Mouse (Mus musculus): ENCODE measurements around the gene Mettl2.

Gene Mettl2

GRCm38 (mm10) chr11:105152017-105152300, 25.7 kb downstream of the Mettl2 start:
- intact Hi-C loops (cut with DNase I): no loop called here

- intact Hi-C loops (cut with DNase I): no loop called here
Measured at GRCm38 (mm10) chr11:105152357-105152899, 26.2 kb downstream of the Mettl2 start.

GRCm38 (mm10) chr11:105153068-105153833, 27.0 kb downstream of the Mettl2 start:
- intact Hi-C loops (cut with DNase I): no loop called here

- intact Hi-C loops (cut with DNase I): no loop called here
Measured at GRCm38 (mm10) chr11:105155915-105156314, 29.7 kb downstream of the Mettl2 start.

- intact Hi-C loops (cut with DNase I): no loop called here
Measured at GRCm38 (mm10) chr11:105156748-105157267, 30.6 kb downstream of the Mettl2 start.

GRCm38 (mm10) chr11:105158047-105158446, 31.8 kb downstream of the Mettl2 start:
- intact Hi-C loops (cut with DNase I): no loop called here

- intact Hi-C loops (cut with DNase I): no loop called here
Measured at GRCm38 (mm10) chr11:105159673-105160360, 33.6 kb downstream of the Mettl2 start.

GRCm38 (mm10) chr11:105161411-105161810, 35.2 kb downstream of the Mettl2 start:
- intact Hi-C loops (cut with DNase I): no loop called here

GRCm38 (mm10) chr11:105164516-105165510, 38.6 kb downstream of the Mettl2 start:
- intact Hi-C loops (cut with DNase I): no loop called here

GRCm38 (mm10) chr11:105166780-105167179, 40.6 kb downstream of the Mettl2 start:
- intact Hi-C loops (cut with DNase I): no loop called here

GRCm38 (mm10) chr11:105178516-105178915, 52.3 kb downstream of the Mettl2 start, which contains the start of gene Tlk2:
TSS of gene Tlk2 (plus strand) at chr11:105178807.
- intact Hi-C loops (cut with DNase I): no loop called here

- intact Hi-C loops (cut with DNase I): no loop called here
Measured at GRCm38 (mm10) chr11:105179523-105179922, 53.3 kb downstream of the Mettl2 start.

GRCm38 (mm10) chr11:105180471-105181091, 54.4 kb downstream of the Mettl2 start:
- intact Hi-C loops (cut with DNase I): loop anchor here (5.0 kb wide), 1 partner anchor 53 kb away; the partner anchor contains the start of gene Mettl2

- intact Hi-C loops (cut with DNase I): loop anchor here (5.0 kb wide), 1 partner anchor 54 kb away; the partner anchor contains the start of gene Mettl2
Measured at GRCm38 (mm10) chr11:105181126-105181637, 55.0 kb downstream of the Mettl2 start.

- intact Hi-C loops (cut with DNase I): loop anchor here (5.0 kb wide), 1 partner anchor 55 kb away; the partner anchor contains the start of gene Mettl2
Measured at GRCm38 (mm10) chr11:105181689-105182460, 55.6 kb downstream of the Mettl2 start.

- intact Hi-C loops (cut with DNase I): loop anchor here (5.0 kb wide), 1 partner anchor 55 kb away; the partner anchor contains the start of gene Mettl2
Measured at GRCm38 (mm10) chr11:105182461-105182855, 56.2 kb downstream of the Mettl2 start.

GRCm38 (mm10) chr11:105184678-105185077, 58.5 kb downstream of the Mettl2 start:
- intact Hi-C loops (cut with DNase I): loop anchor here (5.0 kb wide), 1 partner anchor 57 kb away; the partner anchor contains the start of gene Mettl2

Measured in adrenal gland (tissue).